8 mouse cellular contexts compared by ENCODE assay signal in genomic region chr9:66510944-66511343, GRCm38 (mm10). TPM values are rescaled to one million over a fixed set of nuclear protein-coding genes. Genes with fewer than 3 reads are reported as not detected.
DNase-seq lines count a peak whose midpoint lies in the region; ATAC-seq and TF ChIP-seq lines count a peak whose summit lies in the region.

No protein-coding gene starts in this region.

- peak overlapping the region; percentile 93 for H3K27ac ChIP-seq in heart, embryonic 12.5 days (ENCODE audit: poor library complexity, severe bottlenecking)
- H3K27ac ChIP-seq in MEL (ENCODE audit: control insufficient read depth, low read depth, low read length), result peak overlapping the region; percentile 77
- peak overlapping the region; percentile 43 for H3K27ac ChIP-seq in embryonic fibroblast, embryonic 13.5 days (ENCODE audit: insufficient read depth, low read length)
- peak overlapping the region; percentile 100 for H3K27ac ChIP-seq in kidney, embryonic 15.5 days
- peak overlapping the region; percentile 92 for H3K27ac ChIP-seq in midbrain, embryonic 16.5 days (ENCODE audit: low read length)

- H3K4me2 ChIP-seq in heart, embryonic 12.5 days, result peak overlapping the region; percentile 83
- peak overlapping the region; percentile 96 for H3K4me2 ChIP-seq in kidney, embryonic 15.5 days
- H3K4me2 ChIP-seq in midbrain, embryonic 16.5 days (ENCODE audit: low read length), result peak overlapping the region; percentile 71

- TF ChIP-seq EP300 in MEL (IDR thresholded peaks at IDR 0.05; ENCODE audit: low read depth in 1 of 2, low read length in 2 of 2), result no peak

- peak overlapping the region; percentile 55 for H3K4me3 ChIP-seq in heart, embryonic 12.5 days
- H3K4me3 ChIP-seq in MEL (ENCODE audit: control insufficient read depth in 1 of 2, insufficient read depth in 1 of 2, low read depth in 2 of 2, low read length in 2 of 2), result peak overlapping the region; percentile 72 to 80
- peak overlapping the region; percentile 55 for H3K4me3 ChIP-seq in embryonic fibroblast, embryonic 13.5 days (ENCODE audit: insufficient read depth, low read length)
- H3K4me3 ChIP-seq in kidney, embryonic 15.5 days (replicated peaks), result peak overlapping the region; percentile 72
- peak overlapping the region; percentile 46 for H3K4me3 ChIP-seq in midbrain, embryonic 16.5 days (ENCODE audit: low read depth, low read length)

- WGBS in heart, embryonic 12.5 days, result 3% methylated on average over 2 of the region's 2 CpGs
- 0% methylated on average over 2 of the region's 2 CpGs for WGBS in kidney, embryonic 15.5 days
- 5% methylated on average over 2 of the region's 2 CpGs for WGBS in midbrain, embryonic 16.5 days

- H3K36me3 ChIP-seq in heart, embryonic 12.5 days, result peaks cover 44% of the 10 kb centered on the region
- H3K36me3 ChIP-seq in MEL (ENCODE audit: control insufficient read depth in 1 of 2, insufficient read depth in 2 of 2, low read length in 2 of 2), result peaks cover 0 to 18% of the 10 kb centered on the region in 2 experiments; a peak in 2 of 4 replicates
- H3K36me3 ChIP-seq in kidney, embryonic 15.5 days, result peaks cover 48% of the 10 kb centered on the region
- peaks cover 17% of the 10 kb centered on the region for H3K36me3 ChIP-seq in midbrain, embryonic 16.5 days (ENCODE audit: control insufficient read depth, insufficient read depth, low read length)

- no peak for TF ChIP-seq RAD21 in MEL (IDR thresholded peaks at IDR 0.05; ENCODE audit: low read depth, low read length)

- intact Hi-C loops in heart, postnatal 25 days (cut with DNase I), result loop anchor here (2.0 to 5.0 kb wide), 4 partner anchors 81 to 284 kb away; partner anchors contain the start of genes Aph1b and Usp3
- intact Hi-C loops in gastrocnemius, postnatal 14 days (cut with DNase I; ENCODE audit: low total_unique reads), result no loop called here
- intact Hi-C loops in left cerebral cortex, postnatal 36 days (cut with DNase I), result loop anchor here (5.0 to 10.0 kb wide), 3 partner anchors 281 to 434 kb away; partner anchors contain the start of gene Rps27l

- no peaks in the 10 kb centered on the region for H3K9me3 ChIP-seq in heart, embryonic 12.5 days (replicated peaks)
- H3K9me3 ChIP-seq in MEL (replicated peaks; ENCODE audit: insufficient read depth, low read length), result no peaks in the 10 kb centered on the region
- no peaks in the 10 kb centered on the region for H3K9me3 ChIP-seq in kidney, embryonic 15.5 days (replicated peaks)
- H3K9me3 ChIP-seq in midbrain, embryonic 16.5 days (replicated peaks; ENCODE audit: control insufficient read depth, low read length, poor library complexity, severe bottlenecking), result no peaks in the 10 kb centered on the region

- H3K27me3 ChIP-seq in heart, embryonic 12.5 days (replicated peaks), result no peaks in the 10 kb centered on the region
- no peaks in the 10 kb centered on the region for H3K27me3 ChIP-seq in MEL (ENCODE audit: control insufficient read depth in 1 of 2, insufficient read depth in 2 of 2, low read length in 2 of 2)
- H3K27me3 ChIP-seq in kidney, embryonic 15.5 days, result no peaks in the 10 kb centered on the region
- H3K27me3 ChIP-seq in midbrain, embryonic 16.5 days (ENCODE audit: control insufficient read depth, insufficient read depth, low read depth, low read length), result no peaks in the 10 kb centered on the region

- TF ChIP-seq POLR2A in MEL (IDR thresholded peaks at IDR 0.05; ENCODE audit: control insufficient read depth in 1 of 2, insufficient read depth in 1 of 2, low read depth in 1 of 2, low read length in 2 of 2, poor library complexity in 1 of 2), result no peak
- no peak for TF ChIP-seq POLR2A in embryonic fibroblast, embryonic 13.5 days (IDR thresholded peaks at IDR 0.05; ENCODE audit: low read depth, low read length)

- H3K4me1 ChIP-seq in heart, embryonic 12.5 days (replicated peaks), result peaks cover 35% of the 10 kb centered on the region
- H3K4me1 ChIP-seq in MEL (ENCODE audit: control insufficient read depth in 1 of 2, insufficient read depth in 2 of 2, low read length in 2 of 2), result peaks cover 5 to 17% of the 10 kb centered on the region in 2 experiments
- peaks cover 5% of the 10 kb centered on the region; the same call in 1 of the 2 replicates for H3K4me1 ChIP-seq in embryonic fibroblast, embryonic 13.5 days (ENCODE audit: control insufficient read depth, insufficient read depth, low read length)
- H3K4me1 ChIP-seq in kidney, embryonic 15.5 days, result peaks cover 31% of the 10 kb centered on the region
- H3K4me1 ChIP-seq in midbrain, embryonic 16.5 days (ENCODE audit: control insufficient read depth, insufficient read depth, low read length), result peaks cover 7% of the 10 kb centered on the region; the same call in 1 of the 2 replicates

- DNase-seq in heart, postnatal 25 days (ENCODE audit: low spot score), result no peak
- DNase-seq in MEL (ENCODE audit: low read depth, low spot score), result no peak
- no peak for DNase-seq in gastrocnemius, postnatal 14 days
- DNase-seq in left cerebral cortex, postnatal 36 days (ENCODE audit: low spot score in 2 of 2), result no peak

- H3K9ac ChIP-seq in heart, embryonic 12.5 days, result peak overlapping the region; percentile 82; the same call in 1 of the 2 replicates
- H3K9ac ChIP-seq in MEL (ENCODE audit: control insufficient read depth, low read depth, low read length, poor library complexity, severe bottlenecking), result peak overlapping the region; percentile 83
- peak overlapping the region; percentile 68 for H3K9ac ChIP-seq in kidney, embryonic 15.5 days
- H3K9ac ChIP-seq in midbrain, embryonic 16.5 days (ENCODE audit: low read depth, low read length), result peak overlapping the region; percentile 58

- no peak for TF ChIP-seq CTCF in MEL (IDR thresholded peaks at IDR 0.05 in 2 of 3, conservative IDR thresholded peaks at IDR 0.05 in 1 of 3; ENCODE audit: control insufficient read depth in 1 of 3, insufficient read depth in 1 of 3, low read depth in 2 of 3, low read length in 3 of 3, poor library complexity in 1 of 3, severe bottlenecking in 1 of 3)
- no peak for TF ChIP-seq CTCF in embryonic fibroblast, embryonic 13.5 days (IDR thresholded peaks at IDR 0.05; ENCODE audit: borderline replicate concordance, insufficient read depth, low read length)

- no peak for ATAC-seq in heart, embryonic 12.5 days (ENCODE audit: insufficient number of reproducible peaks, low FRiP score)
- ATAC-seq in kidney, embryonic 15.5 days (replicated peaks; ENCODE audit: low FRiP score), result no peak
- ATAC-seq in midbrain, embryonic 16.5 days, result no peak

- H3K79me2 ChIP-seq in MEL (ENCODE audit: control insufficient read depth, insufficient read depth, low read length, poor library complexity), result peaks cover 4% of the 10 kb centered on the region; the same call in 1 of the 2 replicates

TF ChIP-seq in MEL, 35 proteins besides CTCF, POLR2A, EP300 and RAD21:
- TF ChIP-seq RCOR1 (IDR thresholded peaks at IDR 0.05; ENCODE audit: low read depth, low read length), result peak; percentile 68
- no peak for TF ChIP-seq POLR2AphosphoS5 (IDR thresholded peaks at IDR 0.05; ENCODE audit: borderline replicate concordance, low read depth, low read length)
- TF ChIP-seq TAL1 (IDR thresholded peaks at IDR 0.05; ENCODE audit: low read length), result no peak
- no peak for TF ChIP-seq CHD1 (IDR thresholded peaks at IDR 0.05; ENCODE audit: low read depth, low read length)
- TF ChIP-seq MYC (IDR thresholded peaks at IDR 0.05; ENCODE audit: low read depth, low read length), result no peak
- no peak for TF ChIP-seq E2F4 (IDR thresholded peaks at IDR 0.05; ENCODE audit: borderline replicate concordance, low read depth, low read length)
- TF ChIP-seq GATA1 (IDR thresholded peaks at IDR 0.05; ENCODE audit: low read depth, low read length), result no peak
- no peak for TF ChIP-seq MAX (IDR thresholded peaks at IDR 0.05; ENCODE audit: low read length)
- TF ChIP-seq MXI1 (IDR thresholded peaks at IDR 0.05; ENCODE audit: low read depth, low read length), result no peak
- TF ChIP-seq JUND (IDR thresholded peaks at IDR 0.05; ENCODE audit: low read depth, low read length), result no peak
- peak; percentile 82 for TF ChIP-seq ZNF384 (IDR thresholded peaks at IDR 0.05; ENCODE audit: low read depth, low read length)
- TF ChIP-seq SMC3 (IDR thresholded peaks at IDR 0.05; ENCODE audit: low read depth, low read length), result no peak

RNA-seq across cellular contexts. Expression of gene Fbxl22, which starts 3.4 kb away (rescaled TPM):
- 62.2 and 63.9 TPM in 2 replicates for polyA plus RNA-seq in heart, embryonic 12.5 days (2016; fragmentation: Nextera tagmentation; extraction: Ambion mirVana)
- 10 to 100 TPM; 45.9 to 49.2 TPM for total RNA-seq in heart, postnatal 25 days (2021)
- total RNA-seq in MEL (2012; rRNA removed), result 0.29 and 0.35 TPM in 2 replicates
- under 1 TPM in 1 of 2 experiments, not detected in 1; 0.47 TPM for polyA plus RNA-seq in MEL (2012; ENCODE audit: insufficient read depth in 1 of 2, insufficient read length in 2 of 2, low read depth in 1 of 2, low replicate concordance in 2 of 2, missing spikeins in 1 of 2)
- polyA plus RNA-seq in embryonic fibroblast, embryonic 13.5 days (2011; ENCODE audit: insufficient read length, low read depth, missing spikeins), result 0.65 and 0.87 TPM in 2 replicates
- 2.3 and 7.6 TPM in 2 replicates for polyA plus RNA-seq in kidney, embryonic 15.5 days (2015; fragmentation: Nextera tagmentation; extraction: Ambion mirVana)
- polyA plus RNA-seq in midbrain, embryonic 16.5 days (2015; fragmentation: Nextera tagmentation; extraction: Ambion mirVana), result 0.72 and 1.2 TPM in 2 replicates
- 10 to 100 TPM; 19.0 to 32.5 TPM for total RNA-seq in gastrocnemius, postnatal 14 days (2021)
- under 1 TPM; 0.35 to 0.52 TPM for total RNA-seq in left cerebral cortex, postnatal 36 days (2021)

Comparison
In these comparisons a context has a peak if more than half of its experiments do, and no peak if none do; other contexts are left out.
1. H3K27ac ChIP-seq: peak in every context shown above with its lines; median percentile 100 in kidney, embryonic 15.5 days; 93 in heart, embryonic 12.5 days; 92 in midbrain, embryonic 16.5 days; 77 in MEL; 43 in embryonic fibroblast, embryonic 13.5 days.